Mouse (Mus musculus) brain, embryonic 14.5 days (tissue): Measurements from ENCODE around the gene Mgmt.

Experiments used
- CTCF ChIP-seq: fragments of 200-500 bp; IDR thresholded peaks from 2 replicates; pipeline ENCODE4 v1.5.1; 2012; ENCODE audit warnings: inconsistent platforms, mild to moderate bottlenecking, moderate library complexity, borderline replicate concordance; ENCODE audit not compliant: insufficient read depth, insufficient read length; ENCODE audit errors: extremely low read depth
- POLR2A ChIP-seq: fragments of 200-500 bp; IDR thresholded peaks from 2 replicates; pipeline ENCODE4 v1.6.1; 2012; ENCODE audit warnings: mild to moderate bottlenecking, inconsistent platforms, borderline replicate concordance; ENCODE audit not compliant: poor library complexity, insufficient read depth, insufficient read length, severe bottlenecking; ENCODE audit errors: extremely low read depth

DNA sequence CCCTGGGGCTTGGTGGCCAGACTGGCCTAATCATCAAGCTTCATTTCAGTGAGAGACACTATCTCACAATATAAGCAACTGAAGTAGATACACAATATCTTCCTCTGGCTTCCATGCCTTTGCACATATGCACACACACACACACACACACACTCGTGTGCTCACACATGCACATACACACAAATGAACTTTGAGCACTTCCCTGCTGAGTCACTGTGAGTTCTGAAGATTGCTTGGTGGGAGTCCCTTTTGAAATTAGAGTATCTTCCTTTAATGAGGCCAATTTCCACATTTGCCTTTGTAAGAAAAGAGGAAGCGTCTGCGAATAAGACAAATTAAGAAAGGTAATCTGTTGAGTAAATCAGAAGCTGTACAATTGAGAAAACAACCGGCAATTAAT lies 136.4 kb downstream of the Mgmt start:
- no peak for TF ChIP-seq POLR2A
- TF ChIP-seq CTCF: no peak
